Mouse (Mus musculus) midbrain, embryonic 10.5 days (tissue): ENCODE measurements around the gene Zfp148. TPM values are rescaled to one million over a fixed set of nuclear protein-coding genes. Genes with fewer than 3 reads are reported as not detected.
"Not testable (repeated sequence)": the region's sequence is repeated elsewhere in the genome, so short reads cannot be mapped to it uniquely, and the experiment has no call there.

Source experiments
- DNase-seq: peaks from one replicate; pipeline ENCODE4 v3.0.0-alpha.2; 2017; ENCODE audit warnings: low spot score
- H3K27ac ChIP-seq: fragments of 300-500 bp; sonication (generic); replicated peaks from 2 replicates; pipeline ENCODE4 v1.5.1; 2016; ENCODE audit warnings: mild to moderate bottlenecking
- H3K27me3 ChIP-seq: fragments of 300-500 bp; sonication (generic); 2 replicates; pipeline ENCODE4 v1.6.1; 2016; ENCODE audit warnings: low read depth, mild to moderate bottlenecking; ENCODE audit not compliant: poor library complexity, severe bottlenecking
- H3K36me3 ChIP-seq: fragments of 300-500 bp; sonication (generic); 2 replicates; pipeline ENCODE4 v1.6.1; 2016; ENCODE audit warnings: mild to moderate bottlenecking, moderate library complexity
- H3K4me1 ChIP-seq: fragments of 300-500 bp; sonication (generic); 2 replicates; pipeline ENCODE4 v1.6.1; 2016
- H3K4me3 ChIP-seq: fragments of 300-500 bp; sonication (generic); 2 replicates; pipeline ENCODE4 v1.5.1; 2016; ENCODE audit warnings: mild to moderate bottlenecking, moderate library complexity
- H3K9me3 ChIP-seq: fragments of 300-500 bp; sonication (generic); replicated peaks from 2 replicates; pipeline ENCODE4 v1.6.1; 2016; ENCODE audit warnings: mild to moderate bottlenecking
- WGBS: fragments of 180-500 bp; shearing (Covaris S2); methylation state at CpG from one replicate; pipeline ENCODE4 v1.1.7; 2016; 5-methylcytosine and 5-hydroxymethylcytosine counted together
- polyA plus RNA-seq: library from polyadenylated mRNA; unstranded; fragments of >200 nt; fragmentation: Nextera tagmentation; extraction: Ambion mirVana; gene quantifications from 2 replicates; pipeline ENCODE4 v1.2.1, GENCODE M21; 2016

The Zfp148 gene
- polyA plus RNA-seq, 1 experiment from 2014 or later, result 40.7 TPM

DNA sequence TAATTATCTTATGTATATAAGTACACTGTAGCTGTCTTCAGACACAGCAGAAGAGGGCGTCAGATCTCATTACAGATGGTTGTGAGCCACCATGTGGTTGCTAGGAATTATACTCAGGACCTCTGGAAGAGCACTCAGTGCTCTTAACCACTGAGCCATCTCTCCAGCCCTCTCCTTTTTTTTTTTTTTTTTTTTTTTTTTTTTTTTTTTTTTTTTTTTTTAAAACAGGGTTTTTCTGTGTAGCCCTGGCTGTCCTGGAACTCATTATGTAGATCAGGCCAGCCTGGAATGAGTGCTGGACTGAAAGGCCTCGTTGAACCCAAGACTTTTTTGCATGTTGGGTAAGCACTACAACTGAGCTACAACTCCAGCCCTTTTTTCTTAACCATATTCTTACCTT, 3.4 kb downstream of the Zfp148 start:
- H3K9me3 ChIP-seq, DNase-seq, H3K27me3 ChIP-seq, H3K4me3 ChIP-seq, H3K27ac ChIP-seq, H3K36me3 ChIP-seq: not testable (repeated sequence)
- peaks cover 22% of the 10 kb centered on the region for H3K4me1 ChIP-seq
- WGBS, result 89% methylated on average over 2 of the region's 2 CpGs

DNA sequence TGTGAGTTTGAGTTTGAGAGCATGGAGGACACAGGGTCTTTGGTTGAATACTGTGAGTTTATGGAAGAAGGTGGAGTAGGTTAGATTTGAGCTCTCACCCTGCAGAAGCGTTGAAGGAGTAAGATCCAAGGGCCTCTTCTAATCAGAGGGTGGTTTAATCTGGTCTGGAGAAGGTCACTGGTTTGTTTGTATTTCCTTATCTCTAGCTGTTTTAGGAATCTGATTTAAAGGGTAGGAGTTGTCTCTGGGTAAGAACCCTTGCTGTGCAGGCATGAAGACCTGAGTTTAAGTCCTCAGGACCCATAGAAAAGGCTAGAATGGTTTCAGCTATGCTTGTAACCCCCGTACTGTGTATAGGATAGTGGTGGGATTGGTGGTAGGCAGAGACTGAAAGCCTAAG, 6.4 kb downstream of the Zfp148 start:
- no peaks in the 10 kb centered on the region for H3K9me3 ChIP-seq
- 92% methylated on average over 2 of the region's 2 CpGs for WGBS
- H3K36me3 ChIP-seq, result peaks cover 8% of the 10 kb centered on the region
- H3K4me3 ChIP-seq, result no peak overlapping the region
- no peaks in the 10 kb centered on the region for H3K27me3 ChIP-seq
- H3K27ac ChIP-seq, result no peak overlapping the region
- no peak for DNase-seq
- peaks cover 8% of the 10 kb centered on the region for H3K4me1 ChIP-seq

- Histone ChIP-seq H3K36me3 (peaks cover 8% of the 10 kb centered on the region), H3K9me3 (no peaks in the 10 kb centered on the region), H3K4me1 (peaks cover 4% of the 10 kb centered on the region), H3K27ac (no peak overlapping the region), H3K27me3 (no peaks in the 10 kb centered on the region), H3K4me3 (no peak overlapping the region)
- WGBS, result 94% methylated on average over 2 of the region's 2 CpGs
- DNase-seq, result no peak
These were observed 6.8 kb downstream of the Zfp148 start for GRCm38 (mm10) chr16:33387420-33387819.

DNA sequence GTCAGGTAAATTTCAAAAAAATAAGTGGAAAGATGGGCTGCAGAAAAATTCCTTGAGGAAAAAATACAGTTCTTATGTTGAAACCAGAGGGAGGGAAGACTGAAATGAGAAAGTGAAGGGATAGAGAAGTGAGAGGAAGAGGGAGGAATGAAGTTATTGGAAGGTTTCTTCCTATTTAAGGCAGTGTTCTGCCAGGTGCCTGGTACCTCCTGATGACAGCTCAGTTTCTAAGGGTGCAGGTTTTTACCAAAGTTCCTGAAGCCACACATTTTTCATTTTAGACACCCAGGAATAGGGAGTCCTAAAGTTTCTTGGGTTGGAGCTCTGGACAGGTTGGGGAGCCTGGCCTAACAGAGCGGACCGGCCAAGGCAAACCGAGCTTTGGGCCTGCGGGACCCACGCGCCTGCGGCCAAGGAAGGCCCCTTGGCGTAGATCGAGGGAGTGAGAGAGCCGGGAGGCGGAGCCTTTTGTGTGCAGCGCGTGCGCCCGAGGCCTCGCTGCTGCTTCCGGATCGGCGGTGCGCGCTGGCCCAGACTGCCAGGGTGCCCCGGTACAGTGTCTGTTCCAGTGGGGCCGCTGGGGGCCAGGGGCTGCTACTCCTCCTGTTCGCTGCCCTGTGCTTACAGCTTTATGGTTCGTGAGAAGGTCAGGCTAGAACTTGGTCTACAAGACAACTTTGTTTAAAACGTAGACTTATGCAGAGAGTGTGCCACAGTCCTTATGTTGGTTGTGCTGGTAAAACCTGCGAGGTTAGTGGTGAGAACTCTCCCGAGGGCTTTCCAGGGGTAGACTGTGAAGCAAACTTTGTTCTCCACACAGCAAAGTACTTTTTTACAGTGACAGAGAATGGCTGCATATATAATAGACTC, 19.5 kb downstream of the Zfp148 start:
- peaks cover 26% of the 10 kb centered on the region for H3K4me1 ChIP-seq
- H3K4me3 ChIP-seq, result peak overlapping the region; percentile 57
- WGBS, result 3% methylated on average over 28 of the region's 28 CpGs
- peaks cover 8% of the 10 kb centered on the region; the same call in 1 of the 2 replicates for H3K36me3 ChIP-seq
- peak overlapping the region; percentile 77 for H3K27ac ChIP-seq
- no peaks in the 10 kb centered on the region for H3K9me3 ChIP-seq
- DNase-seq, result peak; percentile 76
- no peaks in the 10 kb centered on the region for H3K27me3 ChIP-seq

- Histone ChIP-seq H3K4me3 (no peak overlapping the region), H3K9me3 (no peaks in the 10 kb centered on the region), H3K36me3 (peaks cover 8% of the 10 kb centered on the region; the same call in 1 of the 2 replicates), H3K27ac (no peak overlapping the region), H3K27me3 (no peaks in the 10 kb centered on the region), H3K4me1 (peaks cover 26% of the 10 kb centered on the region)
- WGBS, result 79% methylated on average over 4 of the region's 4 CpGs
- DNase-seq, result no peak
These were observed 20.3 kb downstream of the Zfp148 start for GRCm38 (mm10) chr16:33400943-33401342.

DNA sequence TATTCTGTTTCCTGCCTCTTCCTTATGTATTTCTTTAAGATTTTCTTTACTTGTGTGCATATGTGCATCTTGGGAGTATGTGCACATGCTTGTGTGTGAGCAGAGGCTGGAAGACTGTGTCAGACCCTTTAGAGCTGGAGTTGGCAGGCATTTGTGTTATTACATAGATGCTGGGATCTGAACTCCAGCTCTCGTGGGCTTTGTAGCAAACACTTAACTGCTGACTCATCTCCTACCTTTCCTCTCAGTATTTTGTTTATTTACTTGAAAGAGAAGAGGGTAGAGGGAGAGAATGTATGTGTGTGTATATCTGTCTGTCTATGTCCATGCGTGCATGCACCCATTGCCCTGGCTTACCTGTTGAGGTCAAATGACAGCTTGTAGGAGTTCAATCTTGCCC, 22.6 kb downstream of the Zfp148 start:
- Histone ChIP-seq H3K4me3 (no peak overlapping the region), H3K27ac (no peak overlapping the region), H3K9me3 (no peaks in the 10 kb centered on the region), H3K4me1 (peaks cover 26% of the 10 kb centered on the region), H3K36me3 (peaks cover 4% of the 10 kb centered on the region; the same call in 1 of the 2 replicates), H3K27me3 (no peaks in the 10 kb centered on the region)
- no peak for DNase-seq
- 86% methylated on average over 2 of the region's 2 CpGs for WGBS

GRCm38 (mm10) chr16:33404055-33404454, 23.4 kb downstream of the Zfp148 start:
- DNase-seq, result no peak
- H3K36me3 ChIP-seq, result peaks cover 3% of the 10 kb centered on the region; the same call in 1 of the 2 replicates
- H3K4me1 ChIP-seq, result peaks cover 26% of the 10 kb centered on the region
- 85% methylated on average over 3 of the region's 3 CpGs for WGBS
- no peak overlapping the region for H3K27ac ChIP-seq
- H3K9me3 ChIP-seq, result no peaks in the 10 kb centered on the region
- H3K4me3 ChIP-seq, result no peak overlapping the region
- H3K27me3 ChIP-seq, result no peaks in the 10 kb centered on the region

DNA sequence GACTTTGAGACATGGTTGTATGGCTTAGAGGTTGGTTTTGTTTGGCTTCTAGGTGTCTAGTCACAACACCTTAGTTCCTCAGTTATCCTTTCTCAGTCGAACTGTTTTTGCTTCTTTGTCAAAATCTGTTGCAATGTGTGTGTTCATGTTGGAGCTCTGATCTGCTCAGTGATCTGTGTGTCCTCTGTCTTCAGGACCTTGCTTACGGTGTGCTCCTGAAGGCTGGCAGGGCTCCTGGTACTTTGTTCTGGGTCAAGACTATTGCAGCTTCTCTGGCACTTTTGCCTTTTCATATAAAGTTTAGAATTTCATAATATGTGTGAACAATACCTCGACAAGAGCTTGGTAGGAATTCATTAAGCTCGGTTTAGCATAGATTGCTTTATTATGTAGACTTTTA, 24.9 kb downstream of the Zfp148 start:
- no peak overlapping the region for H3K4me3 ChIP-seq
- H3K4me1 ChIP-seq, result peaks cover 12% of the 10 kb centered on the region
- H3K27me3 ChIP-seq, result no peaks in the 10 kb centered on the region
- H3K9me3 ChIP-seq, result no peaks in the 10 kb centered on the region
- WGBS, result 85% methylated on average over 4 of the region's 4 CpGs
- peaks cover 3% of the 10 kb centered on the region; the same call in 1 of the 2 replicates for H3K36me3 ChIP-seq
- DNase-seq, result no peak
- H3K27ac ChIP-seq, result no peak overlapping the region

GRCm38 (mm10) chr16:33410151-33410550, 29.5 kb downstream of the Zfp148 start:
- no peaks in the 10 kb centered on the region for H3K27me3 ChIP-seq
- WGBS, result 97% methylated on average over 2 of the region's 2 CpGs

GRCm38 (mm10) chr16:33410605-33411004, 30.0 kb downstream of the Zfp148 start:
- H3K27ac ChIP-seq, result no peak overlapping the region
- no peak for DNase-seq
- H3K27me3 ChIP-seq, result no peaks in the 10 kb centered on the region
- H3K9me3 ChIP-seq, result no peaks in the 10 kb centered on the region
- 0 out of 2 replicates have a peak, but pooled peaks cover 5% of the 10 kb centered on the region for H3K4me1 ChIP-seq
- H3K36me3 ChIP-seq, result no peaks in the 10 kb centered on the region
- H3K4me3 ChIP-seq, result no peak overlapping the region
- WGBS, result 94% methylated on average over 1 of the region's 1 CpGs

More at GRCm38 (mm10) chr16:33410151-33410550, 29.5 kb downstream of the Zfp148 start:
- H3K4me1 ChIP-seq, result 0 out of 2 replicates have a peak, but pooled peaks cover 5% of the 10 kb centered on the region
- no peaks in the 10 kb centered on the region for H3K36me3 ChIP-seq
- no peak for DNase-seq
- no peak overlapping the region for H3K27ac ChIP-seq
- no peak overlapping the region for H3K4me3 ChIP-seq
- H3K9me3 ChIP-seq, result no peaks in the 10 kb centered on the region

GRCm38 (mm10) chr16:33414191-33414590, 33.6 kb downstream of the Zfp148 start:
- no peak for DNase-seq
- Histone ChIP-seq H3K36me3 (no peaks in the 10 kb centered on the region), H3K4me1 (peaks cover 11% of the 10 kb centered on the region; the same call in 1 of the 2 replicates), H3K27ac (no peak overlapping the region), H3K4me3 (no peak overlapping the region), H3K9me3 (no peaks in the 10 kb centered on the region), H3K27me3 (no peaks in the 10 kb centered on the region)
- WGBS, result 95% methylated on average over 5 of the region's 5 CpGs

- H3K27ac ChIP-seq, result no peak overlapping the region
- no peaks in the 10 kb centered on the region for H3K27me3 ChIP-seq
- no peaks in the 10 kb centered on the region for H3K36me3 ChIP-seq
- no peak overlapping the region for H3K4me3 ChIP-seq
- H3K4me1 ChIP-seq, result peaks cover 13% of the 10 kb centered on the region; the same call in 1 of the 2 replicates
- WGBS, result 93% methylated on average over 5 of the region's 5 CpGs
- no peaks in the 10 kb centered on the region for H3K9me3 ChIP-seq
- no peak for DNase-seq
These were observed 35.0 kb downstream of the Zfp148 start for GRCm38 (mm10) chr16:33415607-33416006.

DNA sequence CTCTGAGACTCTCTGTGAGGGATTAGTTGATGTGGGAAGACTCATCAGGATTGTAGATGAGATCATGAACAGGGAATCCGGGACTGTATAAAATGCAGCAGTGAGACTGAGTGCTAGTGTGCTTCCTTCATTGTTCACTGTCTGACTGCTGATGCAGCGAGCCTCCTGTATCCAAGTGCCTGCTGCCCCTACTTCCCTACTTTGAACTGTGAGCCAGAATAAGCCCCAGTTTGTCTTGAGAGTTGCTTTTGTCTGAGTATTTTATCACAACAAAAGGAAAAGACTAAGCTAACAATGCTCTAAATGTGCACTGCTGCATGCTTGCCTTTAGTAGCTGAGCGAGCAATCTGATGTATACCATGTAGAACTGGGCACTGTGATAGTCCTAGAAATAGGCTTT, 47.7 kb downstream of the Zfp148 start:
- Histone ChIP-seq H3K4me3 (no peak overlapping the region), H3K9me3 (no peaks in the 10 kb centered on the region), H3K4me1 (peaks cover 25% of the 10 kb centered on the region), H3K27ac (peak overlapping the region; percentile 72; the same call in 1 of the 2 replicates), H3K36me3 (peaks cover 71% of the 10 kb centered on the region), H3K27me3 (no peaks in the 10 kb centered on the region)
- WGBS, result 50% methylated on average over 3 of the region's 3 CpGs
- no peak for DNase-seq
